Mouse (Mus musculus) right cerebral cortex, postnatal 10 days (tissue): Measurements from ENCODE around the gene Eps8.

Source experiments
- DNase-seq, 2 experiments: peaks; one replicate each; pipeline ENCODE4 v3.0.0; 2021; ENCODE audit warnings: low spot score in 2 of 2

Gene Eps8

GRCm38 (mm10) chr6:137613903-137614302 lies 40.8 kb downstream of the Eps8 start:
- peak in 1 of 2 experiments; percentile 35 for DNase-seq

GRCm38 (mm10) chr6:137612071-137612547 lies 42.6 kb downstream of the Eps8 start:
- DNase-seq = peak in 1 of 2 experiments; percentile 30

GRCm38 (mm10) chr6:137608160-137608930 lies 46.3 kb downstream of the Eps8 start:
- DNase-seq = no peak

GRCm38 (mm10) chr6:137606541-137606940 lies 48.1 kb downstream of the Eps8 start:
- DNase-seq = no peak

GRCm38 (mm10) chr6:137604417-137605248 lies 50.0 kb downstream of the Eps8 start:
- DNase-seq = no peak

- no peak for DNase-seq
Measured at GRCm38 (mm10) chr6:137598306-137598705, 56.4 kb downstream of the Eps8 start.

GRCm38 (mm10) chr6:137597442-137598058 lies 57.1 kb downstream of the Eps8 start:
- DNase-seq = no peak

GRCm38 (mm10) chr6:137592582-137592981 lies 62.1 kb downstream of the Eps8 start:
- DNase-seq = no peak

- DNase-seq = no peak
Measured at GRCm38 (mm10) chr6:137589245-137589618, 65.4 kb downstream of the Eps8 start.

- peak; percentile 59 to 66 for DNase-seq
Measured at GRCm38 (mm10) chr6:137588481-137589244, 66.0 kb downstream of the Eps8 start.

- no peak for DNase-seq
Measured at GRCm38 (mm10) chr6:137587866-137588265, 66.8 kb downstream of the Eps8 start.

GRCm38 (mm10) chr6:137585229-137585628 lies 69.4 kb downstream of the Eps8 start:
- no peak for DNase-seq

GRCm38 (mm10) chr6:137583056-137583455 lies 71.6 kb downstream of the Eps8 start:
- no peak for DNase-seq

- DNase-seq = no peak
Measured at GRCm38 (mm10) chr6:137582207-137582889, 72.3 kb downstream of the Eps8 start.

GRCm38 (mm10) chr6:137581331-137582010 lies 73.2 kb downstream of the Eps8 start:
- no peak for DNase-seq

- no peak for DNase-seq
Measured at GRCm38 (mm10) chr6:137580503-137580902, 74.2 kb downstream of the Eps8 start.

GRCm38 (mm10) chr6:137576670-137577371 lies 77.9 kb downstream of the Eps8 start:
- DNase-seq = no peak

- DNase-seq = no peak
Measured at GRCm38 (mm10) chr6:137576091-137576490, 78.6 kb downstream of the Eps8 start.

GRCm38 (mm10) chr6:137573897-137574296 lies 80.8 kb downstream of the Eps8 start:
- DNase-seq = no peak

GRCm38 (mm10) chr6:137570718-137571131 lies 84.0 kb downstream of the Eps8 start:
- no peak for DNase-seq
